Mouse (Mus musculus) cerebellum, adult 9-10 months (tissue): ENCODE results near the gene Dnhd1.
"Not testable (repeated sequence)": the region's sequence is repeated elsewhere in the genome, so short reads cannot be mapped to it uniquely, and the experiment has no call there.

ENCODE experiments used
- DNase-seq: peaks from one replicate; pipeline ENCODE4 v3.0.0; 2022

Gene Dnhd1

GRCm38 (mm10) chr7:105640894-105641255, 9.8 kb upstream of the Dnhd1 start:
- DNase-seq: no peak

- peak; percentile 60 for DNase-seq
Observed at GRCm38 (mm10) chr7:105641936-105642335, 8.7 kb upstream of the Dnhd1 start.

GRCm38 (mm10) chr7:105685541-105686197, 35.0 kb downstream of the Dnhd1 start:
- DNase-seq: no peak

- DNase-seq: no peak
Observed at GRCm38 (mm10) chr7:105690875-105691274, 40.2 kb downstream of the Dnhd1 start.

GRCm38 (mm10) chr7:105703184-105703583, 52.6 kb downstream of the Dnhd1 start:
- DNase-seq: peak; percentile 12

- peak; percentile 63 for DNase-seq
Observed at GRCm38 (mm10) chr7:105703816-105704215, 53.2 kb downstream of the Dnhd1 start.

- DNase-seq: no peak
Observed at GRCm38 (mm10) chr7:105708733-105709132, 58.1 kb downstream of the Dnhd1 start.

- no peak for DNase-seq
Observed at GRCm38 (mm10) chr7:105715366-105715765, 64.7 kb downstream of the Dnhd1 start.

- DNase-seq: no peak
Observed at GRCm38 (mm10) chr7:105721916-105722315, 71.3 kb downstream of the Dnhd1 start.

GRCm38 (mm10) chr7:105726144-105726979, 75.7 kb downstream of the Dnhd1 start:
- peak; percentile 82 for DNase-seq

GRCm38 (mm10) chr7:105726980-105727325, 76.3 kb downstream of the Dnhd1 start:
- DNase-seq: no peak

- DNase-seq: peak; percentile 39
Observed at GRCm38 (mm10) chr7:105728701-105729428, 78.2 kb downstream of the Dnhd1 start.

- peak; percentile 21 for DNase-seq
Observed at GRCm38 (mm10) chr7:105733836-105734235, 83.2 kb downstream of the Dnhd1 start.

- DNase-seq: peak; percentile 23
Observed at GRCm38 (mm10) chr7:105734826-105735225, 84.2 kb downstream of the Dnhd1 start.

- DNase-seq: not testable (repeated sequence)
Observed at GRCm38 (mm10) chr7:105735464-105735863, 84.8 kb downstream of the Dnhd1 start.

- DNase-seq: peak; percentile 93
Observed at GRCm38 (mm10) chr7:105736264-105736901, 85.8 kb downstream of the Dnhd1 start, which contains the start of gene Ilk. Gene Ilk, plus strand, starts transcription at chr7:105736592.

- DNase-seq: peak; percentile 51
Observed at GRCm38 (mm10) chr7:105736911-105737521, 86.4 kb downstream of the Dnhd1 start, which contains the start of gene Rrp8. Gene Rrp8, minus strand, starts transcription at chr7:105737385.

GRCm38 (mm10) chr7:105737648-105738047, 87.0 kb downstream of the Dnhd1 start:
- peak; percentile 31 for DNase-seq

GRCm38 (mm10) chr7:105738286-105738685, 87.7 kb downstream of the Dnhd1 start:
- no peak for DNase-seq

- DNase-seq: no peak
Observed at GRCm38 (mm10) chr7:105738948-105739347, 88.3 kb downstream of the Dnhd1 start.

- DNase-seq: no peak
Observed at GRCm38 (mm10) chr7:105740089-105740795, 89.6 kb downstream of the Dnhd1 start.

- no peak for DNase-seq
Observed at GRCm38 (mm10) chr7:105740851-105741250, 90.2 kb downstream of the Dnhd1 start.
